Mouse (Mus musculus) urinary bladder, postnatal 10 days (tissue): Measurements from ENCODE around the gene Cbx8.

Source experiments
- DNase-seq: peaks from one replicate; pipeline ENCODE4 v3.0.0; 2022; ENCODE audit warnings: low spot score

Cbx8 gene

GRCm38 (mm10) chr11:119033874-119034558 lies 6.8 kb downstream of the Cbx8 start:
- DNase-seq: no peak

- no peak for DNase-seq
Observed at GRCm38 (mm10) chr11:119026203-119026602, 14.6 kb downstream of the Cbx8 start.

GRCm38 (mm10) chr11:119024260-119024659 lies 16.5 kb downstream of the Cbx8 start:
- no peak for DNase-seq

- DNase-seq: no peak
Observed at GRCm38 (mm10) chr11:119023616-119023980, 17.2 kb downstream of the Cbx8 start.

GRCm38 (mm10) chr11:119022895-119023615 lies 17.7 kb downstream of the Cbx8 start, which contains the start of gene Cbx2:
TSS of gene Cbx2 (plus strand) at chr11:119022962.
- no peak for DNase-seq

GRCm38 (mm10) chr11:119022068-119022894 lies 18.5 kb downstream of the Cbx8 start:
- no peak for DNase-seq

- no peak for DNase-seq
Observed at GRCm38 (mm10) chr11:119021180-119021579, 19.6 kb downstream of the Cbx8 start.

GRCm38 (mm10) chr11:119017506-119017905 lies 23.3 kb downstream of the Cbx8 start:
- DNase-seq: no peak

GRCm38 (mm10) chr11:119014455-119014854 lies 26.3 kb downstream of the Cbx8 start:
- DNase-seq: no peak

- DNase-seq: no peak
Observed at GRCm38 (mm10) chr11:119007461-119008456, 33.0 kb downstream of the Cbx8 start.

GRCm38 (mm10) chr11:119006462-119006861 lies 34.3 kb downstream of the Cbx8 start:
- no peak for DNase-seq

- DNase-seq: no peak
Observed at GRCm38 (mm10) chr11:119005547-119006275, 35.1 kb downstream of the Cbx8 start.

- no peak for DNase-seq
Observed at GRCm38 (mm10) chr11:119001493-119002128, 39.2 kb downstream of the Cbx8 start.

- DNase-seq: no peak
Observed at GRCm38 (mm10) chr11:119000877-119001276, 39.9 kb downstream of the Cbx8 start.

- no peak for DNase-seq
Observed at GRCm38 (mm10) chr11:118999361-118999804, 41.4 kb downstream of the Cbx8 start.

- peak; percentile 26 for DNase-seq
Observed at GRCm38 (mm10) chr11:118998540-118999265, 42.1 kb downstream of the Cbx8 start.

- DNase-seq: no peak
Observed at GRCm38 (mm10) chr11:118997182-118997581, 43.6 kb downstream of the Cbx8 start.

GRCm38 (mm10) chr11:118995448-118995847 lies 45.3 kb downstream of the Cbx8 start:
- no peak for DNase-seq

GRCm38 (mm10) chr11:118992781-118993180 lies 48.0 kb downstream of the Cbx8 start:
- DNase-seq: no peak
